Mouse (Mus musculus) right cerebral cortex, postnatal 4 days (tissue): ENCODE data around the gene Rtn1.

Source experiments
- DNase-seq: peaks from one replicate; pipeline ENCODE4 v3.0.0-alpha.2; 2022

Rtn1 gene

DNA sequence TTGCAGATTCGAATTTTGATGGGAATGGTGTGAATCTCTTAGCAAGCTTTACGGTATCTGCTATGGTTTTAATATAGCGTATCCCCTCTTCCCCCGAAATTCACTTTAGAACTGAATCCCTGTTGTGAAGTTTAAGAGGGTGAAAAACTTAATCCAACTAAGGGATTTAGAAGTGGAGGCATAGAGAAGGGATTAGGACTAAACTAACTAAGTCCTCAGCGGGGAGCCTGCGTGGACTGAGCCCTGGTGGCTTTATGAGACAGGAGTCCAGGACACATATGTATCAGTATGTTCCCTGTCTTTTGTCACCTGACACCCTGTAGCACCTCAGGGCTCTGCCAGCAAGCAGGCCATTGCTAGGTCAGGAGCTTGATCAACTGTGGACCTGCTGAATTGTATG, 181.1 kb downstream of the Rtn1 start:
- DNase-seq, result no peak

- DNase-seq, result no peak
These were observed 183.5 kb downstream of the Rtn1 start for GRCm38 (mm10) chr12:72225371-72225770.

DNA sequence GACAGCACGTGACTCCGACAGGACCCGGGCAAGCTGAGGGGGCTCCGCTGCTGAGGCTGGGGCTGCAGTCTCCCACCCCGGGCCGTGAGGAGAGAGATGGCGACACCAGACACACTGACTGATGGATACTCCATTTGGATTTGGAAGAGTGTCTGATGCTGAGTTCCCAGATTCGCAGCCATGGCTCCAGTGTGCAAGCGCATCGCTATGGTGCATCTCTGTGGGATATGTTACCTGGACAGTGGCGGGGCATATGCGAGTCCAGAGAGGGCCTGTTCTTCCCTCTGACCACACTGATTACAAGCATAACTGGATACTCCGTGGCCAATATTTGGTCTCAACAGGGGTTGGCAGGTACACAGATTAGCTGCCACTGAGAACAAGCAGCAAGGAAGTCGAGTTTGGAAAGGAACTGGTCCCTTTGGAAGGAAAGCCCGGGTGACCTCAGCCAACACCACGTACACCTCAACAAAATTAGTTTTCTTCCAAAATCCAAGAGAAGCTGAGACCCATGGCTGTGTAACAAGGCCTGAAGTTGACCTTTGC, 185.2 kb downstream of the Rtn1 start:
- no peak for DNase-seq

GRCm38 (mm10) chr12:72213554-72213953, 195.3 kb downstream of the Rtn1 start:
- no peak for DNase-seq

DNA sequence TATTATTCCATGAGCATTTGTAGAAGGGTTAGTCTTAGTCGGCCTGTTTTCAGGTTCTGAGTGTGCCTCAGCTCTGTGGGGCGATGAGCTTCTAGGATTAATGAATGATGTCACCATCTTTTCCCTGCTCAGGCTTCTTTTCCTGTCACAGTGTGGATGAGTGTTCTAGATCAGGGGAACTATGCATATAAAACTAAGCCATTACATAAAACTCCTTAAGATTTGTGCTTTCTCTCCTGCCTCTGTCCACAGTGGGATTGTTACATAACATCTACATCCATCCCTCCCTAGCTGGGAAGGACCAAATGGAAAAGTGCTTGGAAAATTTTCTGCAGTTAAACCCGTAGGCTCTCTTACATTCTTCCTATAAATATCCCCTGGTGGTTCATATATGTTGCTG, 208.0 kb downstream of the Rtn1 start:
- DNase-seq, result no peak

DNA sequence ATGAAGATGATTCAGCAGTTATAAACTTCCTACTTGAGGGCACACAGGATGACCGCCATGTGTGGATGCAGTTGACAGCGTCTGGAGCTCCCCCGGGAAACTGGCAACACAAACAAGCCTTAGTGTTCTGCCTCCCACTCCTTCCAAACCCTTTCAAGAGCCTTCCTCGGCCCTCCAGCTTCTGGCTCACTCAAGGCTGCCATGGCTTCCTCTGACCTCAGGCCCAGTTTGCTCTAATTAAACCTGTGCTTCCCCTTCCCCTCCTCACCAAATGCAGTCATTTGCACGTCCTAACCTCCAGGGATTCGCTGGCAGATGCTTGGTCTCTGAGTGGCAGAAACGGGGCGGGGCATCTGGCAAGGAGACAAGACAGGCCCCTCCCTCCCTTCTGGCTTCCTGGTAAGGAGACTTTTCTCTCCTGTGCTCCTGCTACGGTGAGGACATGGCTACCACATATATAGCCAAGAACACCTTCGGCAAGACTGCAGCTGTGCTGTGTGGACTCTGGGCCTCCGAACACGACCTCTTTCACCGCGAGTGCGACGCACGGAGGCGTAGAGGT, 210.8 kb downstream of the Rtn1 start:
- DNase-seq, result no peak

GRCm38 (mm10) chr12:72197434-72197833, 211.4 kb downstream of the Rtn1 start:
- no peak for DNase-seq

DNA sequence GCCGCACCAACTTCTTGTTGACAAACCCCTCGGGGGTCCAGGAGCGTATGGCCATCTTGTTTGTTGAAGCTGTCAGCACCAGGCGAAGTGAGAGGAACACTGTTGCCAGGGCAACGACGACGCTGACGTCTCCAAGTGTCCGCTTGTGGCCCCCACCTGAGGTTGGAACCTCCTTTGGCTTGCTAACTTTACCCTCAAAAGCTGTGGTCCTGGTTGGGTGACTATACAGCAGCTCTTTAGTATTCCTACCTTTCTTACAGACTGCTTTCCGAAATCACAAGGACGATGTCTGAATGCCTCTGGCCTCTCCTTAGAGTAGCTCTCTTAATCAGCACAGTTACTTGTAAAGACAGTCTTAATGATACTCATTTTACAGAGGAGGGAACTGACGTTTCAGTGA, 223.9 kb downstream of the Rtn1 start, which contains the start of gene Ccdc175:
Gene Ccdc175, minus strand, starts transcription at position 101 of the 400 bp plus-strand sequence.
- DNase-seq, result no peak

DNA sequence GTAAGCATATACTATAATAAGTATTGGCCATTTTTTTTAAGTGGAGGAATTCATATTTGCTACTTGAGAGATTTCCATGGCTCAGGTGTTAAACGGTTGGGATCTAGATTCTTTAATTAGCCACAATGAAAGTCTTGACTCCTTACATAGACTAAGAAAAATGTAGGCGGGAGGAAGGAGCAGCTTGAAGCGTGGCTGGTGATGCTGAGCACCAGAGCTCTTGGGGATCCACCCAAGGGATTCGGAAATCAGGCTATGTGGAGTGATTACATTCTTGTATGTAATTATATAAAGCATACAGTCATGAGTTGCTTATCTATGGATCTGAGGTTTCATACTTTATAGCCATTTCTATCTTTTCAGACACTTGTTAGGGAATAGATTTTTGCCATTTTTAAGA, 229.3 kb downstream of the Rtn1 start:
- no peak for DNase-seq

DNA sequence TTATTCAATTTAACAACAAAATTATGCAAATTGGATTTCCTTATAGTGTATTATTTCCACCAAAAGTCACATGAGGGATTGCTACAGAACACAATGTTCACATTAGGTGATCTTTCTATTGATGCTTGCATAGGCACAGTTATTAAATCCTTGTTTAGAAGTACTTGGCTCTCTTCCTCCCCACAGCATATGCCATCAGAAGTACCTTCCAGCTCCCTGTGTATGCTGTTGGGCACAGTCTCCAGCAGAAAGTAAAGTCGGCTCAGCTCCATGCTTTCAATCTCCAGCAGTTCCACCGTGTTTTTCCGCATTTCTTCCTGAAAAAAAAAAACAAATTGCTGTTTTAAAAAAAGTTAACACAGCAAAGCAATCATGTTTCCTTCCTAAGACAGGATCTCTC, 230.5 kb downstream of the Rtn1 start:
- no peak for DNase-seq
